Mouse (Mus musculus) neural tube, embryonic 11.5 days (tissue): ENCODE measurements around the gene Srsf5. TPM values are rescaled to one million over a fixed set of nuclear protein-coding genes. Genes with fewer than 3 reads are reported as not detected.

Experiments used
- ATAC-seq: fragments of 200-750 bp; cut with Nextera tagmentation; 2 replicates; pipeline ENCODE4 v1.8.0; 2017; ENCODE audit warnings: moderate number of reproducible peaks, mild to moderate bottlenecking, moderate TSS enrichment, moderate library complexity; ENCODE audit not compliant: insufficient read depth, low FRiP score, low TSS enrichment
- DNase-seq: peaks from one replicate; pipeline ENCODE4 v3.0.0-alpha.2; 2015; ENCODE audit warnings: low spot score
- H3K27ac ChIP-seq: fragments of 300-500 bp; sonication (generic); 2 replicates; pipeline ENCODE4 v1.5.1; 2014; ENCODE audit warnings: low read depth, mild to moderate bottlenecking, low read length
- H3K27me3 ChIP-seq: fragments of 300-500 bp; sonication (generic); 2 replicates; pipeline ENCODE4 v1.6.1; 2014; ENCODE audit warnings: mild to moderate bottlenecking, low read length, mixed read lengths; ENCODE audit not compliant: control insufficient read depth, insufficient read depth
- H3K36me3 ChIP-seq: fragments of 300-500 bp; sonication (generic); 2 replicates; pipeline ENCODE4 v1.6.1; 2014; ENCODE audit warnings: mild to moderate bottlenecking, low read length, moderate library complexity, mixed read lengths; ENCODE audit not compliant: control insufficient read depth, insufficient read depth
- H3K4me1 ChIP-seq: fragments of 300-500 bp; sonication (generic); 2 replicates; pipeline ENCODE4 v1.6.1; 2014; ENCODE audit warnings: low read length, mixed read lengths; ENCODE audit not compliant: control insufficient read depth, insufficient read depth
- H3K4me2 ChIP-seq: fragments of 300-500 bp; sonication (generic); 2 replicates; pipeline ENCODE4 v1.6.1; 2014; ENCODE audit warnings: low read depth, mild to moderate bottlenecking, moderate library complexity
- H3K4me3 ChIP-seq: fragments of 300-500 bp; sonication (generic); 2 replicates; pipeline ENCODE4 v1.5.1; 2014; ENCODE audit warnings: low read depth, low read length
- H3K9ac ChIP-seq: fragments of 300-500 bp; sonication (generic); 2 replicates; pipeline ENCODE4 v1.6.1; 2014; ENCODE audit warnings: mild to moderate bottlenecking, low read length
- H3K9me3 ChIP-seq: fragments of 300-500 bp; sonication (generic); 2 replicates; pipeline ENCODE4 v1.6.1; 2016; ENCODE audit warnings: low read length; ENCODE audit not compliant: control insufficient read depth
- WGBS: fragments of 180-500 bp; shearing (Covaris S2); extraction: QIAGEN DNeasy Blood & Tissue Kit; methylation state at CpG from one replicate; pipeline ENCODE4 v1.1.7; 2014; 5-methylcytosine and 5-hydroxymethylcytosine counted together
- polyA plus RNA-seq: library from polyadenylated mRNA; unstranded; fragments of >200 nt; fragmentation: Nextera tagmentation; extraction: Ambion mirVana; gene quantifications from 2 replicates; pipeline ENCODE4 v1.2.1, GENCODE M21; 2014

The Srsf5 gene
- polyA plus RNA-seq, 1 experiment from 2014 or later, result 413 TPM

DNA sequence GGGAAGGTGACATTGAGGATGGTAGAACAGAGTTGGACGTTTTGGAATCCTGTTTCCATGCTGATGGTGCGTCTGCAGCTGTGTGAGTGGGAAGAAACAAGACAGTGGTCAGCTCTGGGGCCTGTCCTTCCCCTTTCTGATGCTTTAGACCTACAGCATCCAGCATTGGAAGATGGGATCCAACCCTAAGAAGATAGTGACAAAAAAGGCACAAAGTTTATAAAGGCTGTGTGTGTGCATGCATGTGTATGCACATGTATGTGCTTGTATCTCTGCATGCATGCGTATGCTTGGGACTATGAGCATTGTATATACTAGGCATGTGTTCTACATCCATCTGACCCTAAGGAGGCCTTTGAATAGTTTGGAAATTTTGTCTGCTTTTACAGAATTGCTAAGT is 10.7 kb downstream of the Srsf5 start:
- Histone ChIP-seq H3K9me3 (no peaks in the 10 kb centered on the region), H3K9ac (no peak overlapping the region), H3K27me3 (no peaks in the 10 kb centered on the region), H3K36me3 (peaks cover 11% of the 10 kb centered on the region), H3K4me3 (no peak overlapping the region), H3K4me2 (no peak overlapping the region), H3K4me1 (no peaks in the 10 kb centered on the region), H3K27ac (no peak overlapping the region)
- 87% methylated on average over 3 of the region's 3 CpGs for WGBS
- DNase-seq, result no peak
- no peak for ATAC-seq

DNA sequence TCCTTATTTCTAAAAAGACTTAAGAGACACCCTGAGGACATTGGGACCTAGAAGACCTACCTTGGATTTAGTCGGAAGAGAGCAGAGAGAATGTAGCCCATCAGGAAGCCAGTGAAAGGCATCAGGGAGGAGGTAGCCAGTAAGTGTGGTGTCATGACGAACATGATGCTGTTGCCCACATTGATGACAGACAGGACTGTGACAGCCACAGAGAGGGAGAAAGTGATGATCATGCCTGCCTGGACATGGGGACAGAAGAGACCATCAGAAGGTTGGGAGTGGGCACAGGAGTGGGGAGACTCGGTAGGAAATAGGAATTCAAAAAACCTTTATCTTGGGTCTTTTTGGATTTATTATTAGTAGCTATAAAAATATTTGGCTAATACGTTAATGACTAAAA is 12.7 kb downstream of the Srsf5 start:
- Histone ChIP-seq H3K4me3 (no peak overlapping the region), H3K4me1 (no peaks in the 10 kb centered on the region), H3K27ac (no peak overlapping the region), H3K9me3 (no peaks in the 10 kb centered on the region), H3K27me3 (no peaks in the 10 kb centered on the region), H3K36me3 (peaks cover 9% of the 10 kb centered on the region), H3K9ac (no peak overlapping the region), H3K4me2 (no peak overlapping the region)
- 93% methylated on average over 4 of the region's 4 CpGs for WGBS
- DNase-seq (no peak), ATAC-seq (no peak)

DNA sequence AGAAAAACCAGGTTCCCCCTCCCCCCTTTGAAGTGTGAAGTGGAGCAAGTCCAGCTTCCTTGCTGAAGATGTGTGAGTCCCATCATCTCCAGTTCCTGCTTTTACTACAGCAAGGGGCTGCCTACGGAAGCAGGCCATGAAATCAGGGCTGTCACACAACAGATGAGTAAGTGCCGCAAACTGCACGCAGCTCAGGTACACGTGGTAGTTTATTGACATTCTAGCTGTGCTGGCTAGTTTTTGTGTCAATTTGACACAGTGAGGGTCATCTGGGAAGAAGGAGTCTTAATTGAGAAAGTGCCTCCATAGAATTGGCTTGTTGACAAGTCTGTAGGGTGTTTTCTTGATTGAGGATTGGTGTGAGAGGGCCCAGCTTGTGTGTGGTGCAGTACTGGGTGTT is 17.3 kb downstream of the Srsf5 start:
- Histone ChIP-seq H3K4me3 (no peak overlapping the region), H3K9me3 (no peaks in the 10 kb centered on the region), H3K36me3 (0 out of 2 replicates have a peak, but pooled peaks cover 2% of the 10 kb centered on the region), H3K4me1 (no peaks in the 10 kb centered on the region), H3K27ac (no peak overlapping the region), H3K4me2 (no peak overlapping the region), H3K27me3 (no peaks in the 10 kb centered on the region), H3K9ac (no peak overlapping the region)
- no peak for DNase-seq
- 76% methylated on average over 4 of the region's 4 CpGs for WGBS
- ATAC-seq, result no peak

- Histone ChIP-seq H3K27ac (no peak overlapping the region), H3K36me3 (no peaks in the 10 kb centered on the region), H3K4me3 (no peak overlapping the region), H3K27me3 (no peaks in the 10 kb centered on the region), H3K9ac (no peak overlapping the region), H3K9me3 (no peaks in the 10 kb centered on the region), H3K4me2 (no peak overlapping the region), H3K4me1 (no peaks in the 10 kb centered on the region)
- DNase-seq (no peak), ATAC-seq (no peak)
- 76% methylated on average over 11 of the region's 11 CpGs for WGBS
Measured at GRCm38 (mm10) chr12:80966059-80966838, 20.9 kb downstream of the Srsf5 start.

GRCm38 (mm10) chr12:80967918-80968317 is 22.6 kb downstream of the Srsf5 start:
- no peaks in the 10 kb centered on the region for H3K27me3 ChIP-seq
- H3K9ac ChIP-seq, result no peak overlapping the region
- 87% methylated on average over 9 of the region's 9 CpGs for WGBS
- H3K36me3 ChIP-seq, result no peaks in the 10 kb centered on the region
- ATAC-seq (no peak), DNase-seq (no peak)
- H3K4me1 ChIP-seq, result no peaks in the 10 kb centered on the region
- H3K27ac ChIP-seq, result no peak overlapping the region
- H3K4me2 ChIP-seq, result no peak overlapping the region
- H3K9me3 ChIP-seq, result no peaks in the 10 kb centered on the region
- H3K4me3 ChIP-seq, result no peak overlapping the region

DNA sequence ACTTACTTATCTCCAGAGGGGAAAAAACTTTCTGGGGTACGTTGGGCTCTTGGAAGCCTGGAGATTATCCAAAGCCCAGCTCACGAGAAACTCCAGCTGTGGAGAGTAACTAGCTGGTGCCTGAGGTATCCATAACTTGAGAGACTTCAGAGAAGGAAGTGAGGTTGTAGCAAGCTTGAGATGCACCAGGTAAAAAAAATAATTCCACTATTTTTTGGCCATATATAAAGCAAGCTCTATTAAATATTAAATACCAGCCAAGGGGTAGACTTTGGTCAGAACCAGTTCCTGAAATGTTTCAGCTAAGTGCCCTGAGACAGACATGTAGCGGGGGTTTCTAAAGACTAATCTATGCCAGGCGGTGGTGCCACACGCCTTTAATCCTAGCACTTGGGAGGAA is 23.3 kb downstream of the Srsf5 start, which contains the start of gene Slc10a1:
Gene Slc10a1 (minus strand): TSS at position 101 of the 400 bp plus-strand sequence.
- no peak for ATAC-seq
- H3K4me1 ChIP-seq, result no peaks in the 10 kb centered on the region
- no peaks in the 10 kb centered on the region for H3K27me3 ChIP-seq
- H3K9me3 ChIP-seq, result no peaks in the 10 kb centered on the region
- no peak within 1 kb of the TSS for H3K9ac ChIP-seq
- H3K4me3 ChIP-seq, result no peak within 1 kb of the TSS
- H3K36me3 ChIP-seq, result no peaks in the 10 kb centered on the region
- H3K27ac ChIP-seq, result no peak within 1 kb of the TSS
- WGBS, result 88% methylated on average over 5 of the region's 5 CpGs
- DNase-seq, result no peak
- H3K4me2 ChIP-seq, result no peak within 1 kb of the TSS

DNA sequence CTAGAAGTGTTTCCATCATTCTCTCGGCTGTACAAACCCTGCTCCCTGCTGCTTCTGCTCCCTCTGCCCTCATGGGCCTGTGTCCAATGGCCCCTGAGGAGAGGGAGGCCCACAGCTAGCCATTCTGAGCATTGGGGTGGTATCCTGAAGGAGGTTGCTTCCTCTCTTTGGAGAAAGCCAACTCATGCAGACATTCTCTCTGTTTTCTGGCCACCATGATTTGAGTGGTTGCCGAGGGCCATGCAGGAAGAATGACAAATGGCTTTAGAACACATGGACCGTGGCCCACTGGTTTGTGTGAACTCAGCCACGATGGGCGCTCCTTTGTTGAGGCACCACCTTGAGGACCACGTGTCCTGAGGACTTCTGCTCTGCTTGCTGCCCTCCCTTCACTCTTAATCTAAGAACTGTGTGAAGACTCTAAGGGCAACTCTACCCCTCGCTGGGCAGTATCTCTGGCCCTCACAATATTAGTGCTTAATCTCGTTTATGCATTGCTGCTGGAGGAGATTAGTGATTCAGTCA is 24.9 kb downstream of the Srsf5 start:
- no peak overlapping the region for H3K27ac ChIP-seq
- H3K9me3 ChIP-seq, result no peaks in the 10 kb centered on the region
- no peak overlapping the region for H3K9ac ChIP-seq
- H3K4me3 ChIP-seq, result no peak overlapping the region
- H3K27me3 ChIP-seq, result no peaks in the 10 kb centered on the region
- DNase-seq (no peak), ATAC-seq (no peak)
- WGBS, result 78% methylated on average over 8 of the region's 8 CpGs
- no peak overlapping the region for H3K4me2 ChIP-seq
- no peaks in the 10 kb centered on the region for H3K36me3 ChIP-seq
- no peaks in the 10 kb centered on the region for H3K4me1 ChIP-seq

DNA sequence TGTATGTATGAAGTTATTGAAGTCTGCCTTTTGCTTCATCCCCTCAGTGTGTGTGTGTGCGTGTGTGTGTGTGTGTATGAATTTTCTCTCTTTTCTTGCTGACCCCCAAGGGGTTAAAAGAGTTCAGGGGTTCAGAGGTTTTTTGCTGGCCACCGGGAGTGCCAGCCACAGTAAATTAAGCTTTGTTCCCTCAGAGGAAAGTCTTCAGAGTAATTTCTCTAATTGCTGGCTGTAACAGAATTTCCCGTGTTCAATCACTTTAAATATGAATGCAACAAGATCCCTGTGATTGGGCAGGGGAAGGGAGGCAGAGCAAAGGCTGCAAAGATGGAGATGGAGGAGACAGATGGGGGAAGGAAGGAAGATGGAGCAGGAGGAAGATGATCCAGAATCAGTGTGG is 26.5 kb downstream of the Srsf5 start:
- WGBS, result 26% methylated on average over 3 of the region's 3 CpGs
- H3K27ac ChIP-seq, result no peak overlapping the region
- no peak overlapping the region for H3K4me2 ChIP-seq
- H3K4me1 ChIP-seq, result no peaks in the 10 kb centered on the region
- no peaks in the 10 kb centered on the region for H3K27me3 ChIP-seq
- ATAC-seq (no peak), DNase-seq (no peak)
- H3K36me3 ChIP-seq, result no peaks in the 10 kb centered on the region
- no peaks in the 10 kb centered on the region for H3K9me3 ChIP-seq
- no peak overlapping the region for H3K9ac ChIP-seq
- no peak overlapping the region for H3K4me3 ChIP-seq
